Mouse (Mus musculus): ENCODE results near the gene Chst1.

- TF ChIP-seq POLR2A (IDR thresholded peaks at IDR 0.05; ENCODE audit: extremely low read depth, insufficient read depth, low read length) (no peak), CTCF (IDR thresholded peaks at IDR 0.05; ENCODE audit: extremely low read depth, insufficient read depth, low read length) (no peak)
Measured at GRCm38 (mm10) chr2:92607153-92607552, 7.6 kb downstream of the Chst1 start.

Measured in cortical plate, adult 2 months (tissue).